Mouse (Mus musculus) MEL (cell line): ENCODE measurements around the gene Epo. TPM values are rescaled to one million over a fixed set of nuclear protein-coding genes. Genes with fewer than 3 reads are reported as not detected.

ENCODE experiments used
- DNase-seq: peaks from one replicate; pipeline ENCODE4 v3.0.0; 2011; ENCODE audit warnings: low read depth, low spot score
- H3K27ac ChIP-seq: 2 replicates; pipeline ENCODE4 v1.5.1; 2012; ENCODE audit warnings: low read depth, mild to moderate bottlenecking, control low read depth, low read length, moderate library complexity; ENCODE audit not compliant: control insufficient read depth
- H3K27me3 ChIP-seq, 2 experiments: fragments of 150-350 bp in 1 of 2; sonication (generic) in 1 of 2; 2 replicates each; pipeline ENCODE4 v1.6.1; 2012; ENCODE audit warnings: low read length in 2 of 2, mild to moderate bottlenecking in 2 of 2, improper control_type of control experiment in 1 of 2, moderate library complexity in 1 of 2; ENCODE audit not compliant: insufficient read depth in 2 of 2, control insufficient read depth in 1 of 2
- H3K36me3 ChIP-seq, 2 experiments: 2 replicates each; pipeline ENCODE4 v1.6.1; 2012 to 2014; ENCODE audit warnings: low read length in 2 of 2, improper control_type of control experiment in 1 of 2, inconsistent platforms in 1 of 2, mild to moderate bottlenecking in 1 of 2; ENCODE audit not compliant: insufficient read depth in 2 of 2, control insufficient read depth in 1 of 2
- H3K4me1 ChIP-seq, 2 experiments: fragments of 150-350 bp in 1 of 2; sonication (generic) in 1 of 2; 2 replicates each; pipeline ENCODE4 v1.6.1; 2012; ENCODE audit warnings: low read length in 2 of 2, improper control_type of control experiment in 1 of 2, mild to moderate bottlenecking in 1 of 2; ENCODE audit not compliant: insufficient read depth in 2 of 2, control insufficient read depth in 1 of 2
- H3K4me3 ChIP-seq, 2 experiments: fragments of 150-350 bp in 1 of 2; sonication (generic) in 1 of 2; 2 replicates each; pipeline ENCODE4 v1.5.1; 2012; ENCODE audit warnings: low read depth in 2 of 2, low read length in 2 of 2, mild to moderate bottlenecking in 2 of 2, moderate library complexity in 2 of 2, control low read depth in 1 of 2, improper control_type of control experiment in 1 of 2; ENCODE audit not compliant: control insufficient read depth in 1 of 2, insufficient read depth in 1 of 2
- H3K79me2 ChIP-seq: 2 replicates; pipeline ENCODE4 v1.6.1; 2012; ENCODE audit warnings: mild to moderate bottlenecking, low read length, moderate library complexity; ENCODE audit not compliant: control insufficient read depth, poor library complexity, insufficient read depth
- H3K9ac ChIP-seq: 2 replicates; pipeline ENCODE4 v1.6.1; 2012; ENCODE audit warnings: low read depth, mild to moderate bottlenecking, control low read depth, low read length, moderate library complexity; ENCODE audit not compliant: control insufficient read depth, poor library complexity, severe bottlenecking
- H3K9me3 ChIP-seq: fragments of 150-350 bp; sonication (generic); replicated peaks from 2 replicates; pipeline ENCODE4 v1.6.1; 2012; ENCODE audit warnings: mild to moderate bottlenecking, low read length, improper control_type of control experiment, moderate library complexity; ENCODE audit not compliant: insufficient read depth
- CTCF ChIP-seq, 3 experiments: IDR thresholded peaks in 2 of 3; conservative IDR thresholded peaks in 1 of 3; 2 replicates each; pipeline ENCODE4 v1.5.1; 2011 to 2012; ENCODE audit warnings: low read length in 3 of 3, low read depth in 2 of 3, mild to moderate bottlenecking in 2 of 3, improper control_type of control experiment in 1 of 3, inconsistent platforms in 1 of 3, mixed read lengths in 1 of 3, moderate library complexity in 1 of 3; ENCODE audit not compliant: control insufficient read depth in 1 of 3, insufficient read depth in 1 of 3, poor library complexity in 1 of 3, severe bottlenecking in 1 of 3
- ELF1 ChIP-seq: IDR thresholded peaks from 2 replicates; pipeline ENCODE4 v1.6.1; 2014; ENCODE audit warnings: low read depth, mild to moderate bottlenecking, inconsistent platforms, low read length, improper control_type of control experiment, moderate library complexity
- ETS1 ChIP-seq: IDR thresholded peaks from 2 replicates; pipeline ENCODE4 v1.6.1; 2012; ENCODE audit warnings: low read depth, mild to moderate bottlenecking, inconsistent platforms, low read length, improper control_type of control experiment, moderate library complexity
- GABPA ChIP-seq: IDR thresholded peaks from 2 replicates; pipeline ENCODE4 v1.6.1; 2012; ENCODE audit warnings: low read depth, mild to moderate bottlenecking, inconsistent platforms, low read length, improper control_type of control experiment, moderate library complexity
- GATA1 ChIP-seq: IDR thresholded peaks from 2 replicates; pipeline ENCODE4 v1.6.1; 2011; ENCODE audit warnings: low read depth, low read length, improper control_type of control experiment
- HCFC1 ChIP-seq: IDR thresholded peaks from 2 replicates; pipeline ENCODE4 v1.6.1; 2012; ENCODE audit warnings: low read depth, mild to moderate bottlenecking, inconsistent platforms, low read length, improper control_type of control experiment, moderate library complexity
- KAT2A ChIP-seq: conservative IDR thresholded peaks from 2 replicates; pipeline ENCODE4 v1.6.1; 2012; ENCODE audit warnings: low read depth, low read length, improper control_type of control experiment, inconsistent platforms
- MAX ChIP-seq: IDR thresholded peaks from 2 replicates; pipeline ENCODE4 v1.6.1; 2011; ENCODE audit warnings: low read length, improper control_type of control experiment
- MAZ ChIP-seq: IDR thresholded peaks from 2 replicates; pipeline ENCODE4 v1.6.1; 2012; ENCODE audit warnings: low read depth, mild to moderate bottlenecking, inconsistent platforms, low read length, improper control_type of control experiment
- MEF2A ChIP-seq: IDR thresholded peaks from 2 replicates; pipeline ENCODE4 v1.6.1; 2014; ENCODE audit warnings: low read depth, mild to moderate bottlenecking, inconsistent platforms, low read length, improper control_type of control experiment; ENCODE audit not compliant: poor library complexity, insufficient replicate concordance, severe bottlenecking; ENCODE audit errors: extremely low read depth
- RAD21 ChIP-seq: IDR thresholded peaks from 2 replicates; pipeline ENCODE4 v1.6.1; 2011; ENCODE audit warnings: mild to moderate bottlenecking, low read depth, low read length, improper control_type of control experiment
- SMC3 ChIP-seq: IDR thresholded peaks from 2 replicates; pipeline ENCODE4 v1.6.1; 2011; ENCODE audit warnings: low read depth, low read length, improper control_type of control experiment
- ZC3H11A ChIP-seq: IDR thresholded peaks from 2 replicates; pipeline ENCODE4 v1.6.1; 2012; ENCODE audit warnings: low read depth, mild to moderate bottlenecking, inconsistent platforms, low read length, improper control_type of control experiment
- polyA plus RNA-seq, 2 experiments: library from polyadenylated mRNA; stranded (reverse) in 1 of 2; unstranded in 1 of 2; fragments of >175 nt in 1 of 2; fragments of >200 nt in 1 of 2; gene quantifications; 2 replicates each; pipeline versions ENCODE4 v1.2.1 to v1.2.4; 2012; ENCODE audit warnings: low replicate concordance in 2 of 2, low read depth in 1 of 2; ENCODE audit not compliant: insufficient read length in 2 of 2, insufficient read depth in 1 of 2, missing spikeins in 1 of 2
- total RNA-seq: library from RNA; depleted of rRNA; stranded (reverse); fragments of 300-350 nt; gene quantifications from 2 replicates; pipeline ENCODE4 v1.2.3, GENCODE M21; 2012

Gene Epo
- total and polyA plus RNA-seq, 3 experiments: not detected

- H3K4me1 ChIP-seq: peaks cover 0 to 3% of the 10 kb centered on the region in 2 experiments; a peak in 2 of 4 replicates
- TF ChIP-seq MAZ (no peak), ELF1 (no peak), GATA1 (no peak), ZC3H11A (no peak)
- H3K9me3 ChIP-seq: no peaks in the 10 kb centered on the region
- DNase-seq: no peak
- no peak overlapping the region for H3K27ac ChIP-seq
- no peak overlapping the region for H3K4me3 ChIP-seq
- peaks cover 0 to 1% of the 10 kb centered on the region in 2 experiments; a peak in 1 of 4 replicates for H3K27me3 ChIP-seq
- H3K9ac ChIP-seq: no peak overlapping the region
- H3K36me3 ChIP-seq: no peaks in the 10 kb centered on the region
- no peaks in the 10 kb centered on the region for H3K79me2 ChIP-seq
Observed at GRCm38 (mm10) chr5:137466946-137467345, 66.1 kb downstream of the Epo start.

- H3K9me3 ChIP-seq: no peaks in the 10 kb centered on the region
- TF ChIP-seq SMC3 (no peak), GATA1 (no peak), CTCF (IDR thresholded peaks at IDR 0.05 in 2 of 3, conservative IDR thresholded peaks at IDR 0.05 in 1 of 3; ENCODE audit: control insufficient read depth in 1 of 3, insufficient read depth in 1 of 3, low read depth in 2 of 3, low read length in 3 of 3, poor library complexity in 1 of 3, severe bottlenecking in 1 of 3) (peak in 2 of 3 experiments; percentile 11 to 21; a peak in 3 of 6 replicates), KAT2A (no peak), RAD21 (peak; percentile 33)
- TF ChIP-seq, all 39 proteins: peak for 2
- peaks cover 0 to under 1% of the 10 kb centered on the region in 2 experiments; a peak in 1 of 4 replicates for H3K27me3 ChIP-seq
- no peaks in the 10 kb centered on the region for H3K79me2 ChIP-seq
- no peak for DNase-seq
- no peaks in the 10 kb centered on the region for H3K36me3 ChIP-seq
- no peak overlapping the region for H3K4me3 ChIP-seq
- H3K27ac ChIP-seq: no peak overlapping the region
- no peak overlapping the region for H3K9ac ChIP-seq
- H3K4me1 ChIP-seq: no peaks in the 10 kb centered on the region
Observed at GRCm38 (mm10) chr5:137465049-137465448, 68.0 kb downstream of the Epo start.

GRCm38 (mm10) chr5:137455866-137456591 is 77.0 kb downstream of the Epo start:
- Histone ChIP-seq H3K79me2 (no peaks in the 10 kb centered on the region), H3K36me3 (no peaks in the 10 kb centered on the region), H3K27ac (no peak overlapping the region), H3K4me3 (no peak overlapping the region), H3K27me3 (no peaks in the 10 kb centered on the region; a peak in 1 of 4 replicates), H3K4me1 (no peaks in the 10 kb centered on the region), H3K9ac (no peak overlapping the region), H3K9me3 (no peaks in the 10 kb centered on the region)
- TF ChIP-seq SMC3 (no peak), ETS1 (no peak), MEF2A (no peak), HCFC1 (no peak), GABPA (no peak), MAX (no peak), CTCF (IDR thresholded peaks at IDR 0.05 in 2 of 3, conservative IDR thresholded peaks at IDR 0.05 in 1 of 3; ENCODE audit: control insufficient read depth in 1 of 3, insufficient read depth in 1 of 3, low read depth in 2 of 3, low read length in 3 of 3, poor library complexity in 1 of 3, severe bottlenecking in 1 of 3) (peak in 1 of 3 experiments; percentile 2; a peak in 1 of 6 replicates)
- DNase-seq: no peak
